Mouse (Mus musculus): Measurements from ENCODE around the gene Rnf223.
"Not testable (repeated sequence)": the region's sequence is repeated elsewhere in the genome, so short reads cannot be mapped to it uniquely, and the experiment has no call there.

Rnf223 gene

DNA sequence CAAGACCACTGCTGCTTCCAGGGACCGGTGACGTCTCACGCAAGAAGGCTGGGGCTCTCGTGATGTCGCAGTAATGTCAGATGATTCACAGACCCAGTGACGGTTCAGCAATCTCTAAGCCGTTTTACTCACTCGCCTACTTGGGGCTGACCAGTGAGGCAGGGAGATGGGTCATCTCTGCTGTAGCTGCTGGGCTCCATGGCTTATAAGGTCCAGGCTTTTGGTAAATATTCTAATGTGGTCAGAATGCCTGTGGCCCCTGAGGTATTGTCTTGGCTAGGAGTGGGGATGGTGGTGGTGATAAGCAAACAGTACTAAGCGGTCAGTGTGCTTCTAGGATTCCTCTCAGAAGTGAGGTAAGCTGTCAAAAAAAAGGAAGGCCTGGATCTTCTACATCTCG, 627 bp downstream of the Rnf223 start:
- DNase-seq (ENCODE audit: low spot score) = no peak

DNA sequence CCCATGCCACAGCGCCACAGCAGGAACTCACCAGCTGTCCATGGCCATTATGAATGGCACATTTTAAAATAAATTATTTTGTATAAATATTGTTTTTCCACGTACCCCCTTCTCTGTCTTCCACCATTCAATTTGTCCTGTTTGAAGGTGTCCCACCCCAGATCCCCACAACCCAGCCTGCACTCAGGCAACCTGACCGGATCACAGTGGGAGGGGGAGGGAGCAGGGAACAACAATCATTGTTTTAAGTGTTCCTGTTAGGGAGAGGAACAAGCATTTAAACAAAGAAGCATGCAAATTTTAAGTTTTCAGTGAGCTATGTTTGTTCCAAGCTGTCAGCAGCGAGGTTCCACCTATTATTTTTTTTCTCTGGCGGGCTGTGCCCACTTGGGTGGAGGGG, 3.0 kb downstream of the Rnf223 start:
- DNase-seq (ENCODE audit: low spot score) = no peak

DNA sequence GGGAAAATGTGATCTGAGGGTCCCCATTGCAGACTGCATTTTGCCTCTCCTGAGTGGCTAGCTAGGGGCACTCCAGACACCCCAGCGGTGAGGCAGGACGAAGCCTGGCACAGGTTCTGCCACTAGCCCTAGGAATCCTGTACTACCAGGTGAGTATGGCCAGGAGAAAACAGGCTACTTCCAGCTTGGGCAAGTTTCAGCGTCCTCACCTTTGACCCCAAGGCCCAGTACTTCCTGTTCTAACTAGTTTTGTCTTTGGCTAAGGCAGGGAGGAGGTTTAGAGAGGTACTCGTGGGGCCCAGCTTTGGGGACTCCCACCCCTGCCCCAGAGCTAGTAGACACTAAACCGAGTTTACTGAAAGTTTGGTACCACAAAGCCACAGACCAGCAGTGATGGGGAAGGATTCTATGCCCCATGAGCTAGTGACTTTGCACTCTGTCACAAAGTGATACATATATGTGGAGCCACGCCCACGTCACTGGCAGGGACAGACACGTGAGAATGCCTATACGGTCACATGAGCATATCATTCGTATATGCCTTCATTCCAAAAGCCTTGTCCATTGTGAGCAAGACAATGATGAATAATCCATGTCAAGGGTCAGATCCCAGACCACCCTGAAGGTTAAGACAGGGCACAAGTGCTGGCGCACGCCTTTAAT, 3.8 kb downstream of the Rnf223 start:
- no peak for DNase-seq (ENCODE audit: low spot score)

DNA sequence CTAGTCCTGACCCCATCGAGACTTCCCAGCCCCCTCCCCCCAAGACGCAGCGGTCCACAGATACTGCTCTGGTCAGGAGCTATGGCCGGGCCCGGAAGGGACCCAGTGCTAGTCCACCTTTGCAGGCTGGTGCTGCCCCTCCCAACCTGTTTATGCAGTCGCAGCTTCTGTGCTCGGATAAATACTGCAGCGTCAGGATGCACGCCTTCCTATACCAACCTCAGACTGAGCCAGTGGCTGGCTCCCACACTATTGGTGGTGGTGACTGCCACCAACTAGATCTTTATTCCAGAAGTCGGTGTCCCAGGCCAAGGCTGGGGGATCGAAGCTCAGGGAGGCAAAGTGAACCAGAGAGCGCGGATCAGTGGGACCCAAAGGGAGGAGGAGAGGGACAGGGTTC, 4.8 kb downstream of the Rnf223 start:
- DNase-seq (ENCODE audit: low spot score) = no peak

- no peak for DNase-seq (ENCODE audit: low spot score)
These were observed 5.5 kb downstream of the Rnf223 start for GRCm38 (mm10) chr4:156135801-156136200.

- DNase-seq (ENCODE audit: low spot score) = no peak
These were observed 6.2 kb downstream of the Rnf223 start for GRCm38 (mm10) chr4:156136285-156137100.

DNA sequence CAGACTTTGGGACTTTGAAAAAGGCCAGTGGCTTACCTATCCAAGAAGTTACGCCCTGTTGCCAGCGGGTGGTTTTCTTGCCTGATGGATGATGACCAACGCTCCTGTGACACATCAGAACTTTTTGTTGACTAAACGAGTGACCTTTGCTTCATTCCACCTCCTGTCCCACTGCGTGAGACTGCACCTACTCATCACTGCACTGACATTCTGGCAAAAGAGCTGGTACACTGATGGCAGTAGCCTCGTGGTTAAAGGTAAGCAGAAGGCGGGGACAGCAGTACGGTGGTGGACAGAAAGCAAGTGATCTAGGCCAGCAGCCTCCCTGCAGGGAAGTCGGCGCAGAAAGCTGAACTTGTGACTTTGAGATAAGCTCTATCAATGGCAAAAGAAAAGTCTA, 20.6 kb downstream of the Rnf223 start:
- not testable (repeated sequence) for DNase-seq (ENCODE audit: low spot score)

- DNase-seq (ENCODE audit: low spot score) = no peak
These were observed 24.5 kb downstream of the Rnf223 start for GRCm38 (mm10) chr4:156154771-156155170.

DNA sequence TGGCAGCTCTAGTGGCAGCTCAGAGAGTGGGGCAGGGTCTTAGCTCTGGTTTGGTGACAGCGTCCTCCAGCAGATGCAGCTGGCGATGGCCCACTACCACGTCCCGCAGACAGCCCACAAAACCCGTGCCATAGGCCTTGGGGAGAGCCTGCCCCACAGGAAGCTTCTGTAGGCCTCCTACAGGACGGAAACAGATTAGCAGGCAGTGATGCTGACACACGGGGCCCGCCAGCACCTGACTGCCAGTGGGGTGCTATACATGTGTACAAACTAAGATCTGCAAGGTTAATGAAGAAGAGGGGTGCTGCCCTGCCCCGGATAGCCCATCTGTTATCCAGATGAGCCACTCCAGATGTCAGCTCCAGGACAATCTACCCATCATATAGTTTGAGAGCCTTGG, 36.2 kb downstream of the Rnf223 start:
- no peak for DNase-seq (ENCODE audit: low spot score)

GRCm38 (mm10) chr4:156168611-156169010, 38.3 kb downstream of the Rnf223 start:
- no peak for DNase-seq (ENCODE audit: low spot score)

GRCm38 (mm10) chr4:156169129-156169528, 38.8 kb downstream of the Rnf223 start:
- no peak for DNase-seq (ENCODE audit: low spot score)

GRCm38 (mm10) chr4:156171828-156172227, 41.5 kb downstream of the Rnf223 start:
- DNase-seq (ENCODE audit: low spot score) = no peak

GRCm38 (mm10) chr4:156177630-156178029, 47.3 kb downstream of the Rnf223 start:
- DNase-seq (ENCODE audit: low spot score) = no peak
